Mouse (Mus musculus) retina, postnatal 1 day (tissue): ENCODE results near the gene Fgfr3.

Source experiments
- DNase-seq: peaks from one replicate; pipeline ENCODE4 v3.0.0-alpha.2; 2012

Gene Fgfr3

GRCm38 (mm10) chr5:33698669-33699068 is 22.8 kb upstream of the Fgfr3 start:
- no peak for DNase-seq

- no peak for DNase-seq
These were observed 21.5 kb upstream of the Fgfr3 start for GRCm38 (mm10) chr5:33700010-33700409.

- DNase-seq: no peak
These were observed 19.6 kb upstream of the Fgfr3 start for GRCm38 (mm10) chr5:33701832-33702231.

GRCm38 (mm10) chr5:33703999-33704398 is 17.5 kb upstream of the Fgfr3 start:
- no peak for DNase-seq

- peak; percentile 59 for DNase-seq
These were observed 16.4 kb upstream of the Fgfr3 start for GRCm38 (mm10) chr5:33704945-33705611.

- DNase-seq: no peak
These were observed 15.7 kb upstream of the Fgfr3 start for GRCm38 (mm10) chr5:33705612-33706349.

GRCm38 (mm10) chr5:33706350-33706629 is 15.2 kb upstream of the Fgfr3 start:
- no peak for DNase-seq

- DNase-seq: no peak
These were observed 14.3 kb upstream of the Fgfr3 start for GRCm38 (mm10) chr5:33707163-33707562.

GRCm38 (mm10) chr5:33709037-33709436 is 12.4 kb upstream of the Fgfr3 start:
- peak; percentile 49 for DNase-seq

GRCm38 (mm10) chr5:33712550-33712949 is 8.9 kb upstream of the Fgfr3 start:
- DNase-seq: no peak

GRCm38 (mm10) chr5:33715182-33715581 is 6.3 kb upstream of the Fgfr3 start:
- DNase-seq: no peak

- DNase-seq: no peak
These were observed 5.0 kb upstream of the Fgfr3 start for GRCm38 (mm10) chr5:33716467-33716866.

- DNase-seq: no peak
These were observed 3.0 kb upstream of the Fgfr3 start for GRCm38 (mm10) chr5:33718460-33718859.

GRCm38 (mm10) chr5:33720852-33721490 is 503 bp upstream of the Fgfr3 start:
- DNase-seq: no peak

GRCm38 (mm10) chr5:33722266-33723018 is 968 bp downstream of the Fgfr3 start:
- DNase-seq: no peak

- DNase-seq: peak; percentile 53
These were observed 1.7 kb downstream of the Fgfr3 start for GRCm38 (mm10) chr5:33723019-33723640.

- peak; percentile 61 for DNase-seq
These were observed 2.4 kb downstream of the Fgfr3 start for GRCm38 (mm10) chr5:33723641-33724465.

GRCm38 (mm10) chr5:33726081-33726647 is 4.7 kb downstream of the Fgfr3 start:
- DNase-seq: peak; percentile 59

- DNase-seq: no peak
These were observed 5.4 kb downstream of the Fgfr3 start for GRCm38 (mm10) chr5:33726891-33727290.

GRCm38 (mm10) chr5:33728841-33729240 is 7.4 kb downstream of the Fgfr3 start:
- no peak for DNase-seq

- DNase-seq: no peak
These were observed 9.0 kb downstream of the Fgfr3 start for GRCm38 (mm10) chr5:33730516-33730915.

- no peak for DNase-seq
These were observed 9.6 kb downstream of the Fgfr3 start for GRCm38 (mm10) chr5:33731051-33731450.
